Mouse (Mus musculus) limb, embryonic 13.5 days (tissue): ENCODE measurements at regions not wholly inside any gene's neighbourhood (a gene's known extent, or its start where the extent isn't known, plus 50 kb on each side); places are given as distances from the start of the nearest gene placed in this dataset.
A peak's percentile ranks its signal among the peaks of the same experiment; 100 is the strongest.
"Not testable (repeated sequence)": the region's sequence is repeated elsewhere in the genome, so short reads cannot be mapped to it uniquely, and the experiment has no call there.

Experiments
- ATAC-seq: fragments of 200-750 bp; cut with Nextera tagmentation; 2 replicates; pipeline ENCODE4 v1.8.0; 2017; ENCODE audit warnings: low read depth, moderate number of reproducible peaks, moderate TSS enrichment; ENCODE audit not compliant: low FRiP score
- H3K27ac ChIP-seq: fragments of 300-500 bp; sonication (generic); 2 replicates; pipeline ENCODE4 v1.5.1; 2015; ENCODE audit warnings: inconsistent platforms, mild to moderate bottlenecking, moderate library complexity
- H3K27me3 ChIP-seq: fragments of 300-500 bp; sonication (generic); 2 replicates; pipeline ENCODE4 v1.6.1; 2015; ENCODE audit warnings: mild to moderate bottlenecking, inconsistent platforms
- H3K36me3 ChIP-seq: fragments of 300-500 bp; sonication (generic); 2 replicates; pipeline ENCODE4 v1.6.1; 2015; ENCODE audit warnings: inconsistent platforms, mild to moderate bottlenecking, moderate library complexity
- H3K4me1 ChIP-seq: fragments of 300-500 bp; sonication (generic); 2 replicates; pipeline ENCODE4 v1.6.1; 2015; ENCODE audit warnings: inconsistent platforms
- H3K4me2 ChIP-seq: fragments of 300-500 bp; sonication (generic); replicated peaks from 2 replicates; pipeline ENCODE4 v1.6.1; 2015; ENCODE audit warnings: inconsistent platforms, mild to moderate bottlenecking, moderate library complexity
- H3K4me3 ChIP-seq: fragments of 300-500 bp; sonication (generic); 2 replicates; pipeline ENCODE4 v1.5.1; 2015; ENCODE audit warnings: moderate library complexity, mild to moderate bottlenecking, inconsistent platforms
- H3K9ac ChIP-seq: fragments of 300-500 bp; sonication (generic); 2 replicates; pipeline ENCODE4 v1.6.1; 2015; ENCODE audit warnings: mild to moderate bottlenecking, inconsistent platforms
- H3K9me3 ChIP-seq: fragments of 300-500 bp; sonication (generic); 2 replicates; pipeline ENCODE4 v1.6.1; 2016; ENCODE audit warnings: inconsistent platforms
- WGBS: fragments of 180-500 bp; shearing (Covaris S2); methylation state at CpG from one replicate; pipeline ENCODE4 v1.1.7; 2015; 5-methylcytosine and 5-hydroxymethylcytosine counted together

- H3K4me2 ChIP-seq, result no peak overlapping the region
- no peak overlapping the region for H3K27ac ChIP-seq
- H3K4me3 ChIP-seq, result no peak overlapping the region
- H3K27me3 ChIP-seq, result no peaks in the 10 kb centered on the region
- no peaks in the 10 kb centered on the region for H3K4me1 ChIP-seq
- WGBS, result 71% methylated on average over 3 of the region's 3 CpGs
- no peaks in the 10 kb centered on the region for H3K36me3 ChIP-seq
- no peaks in the 10 kb centered on the region for H3K9me3 ChIP-seq
- no peak overlapping the region for H3K9ac ChIP-seq
- ATAC-seq, result no peak
Measured at GRCm38 (mm10) chr3:56964156-56964555, 337.6 kb downstream of the Tm4sf1 start.

GRCm38 (mm10) chr3:56963251-56963650, 338.5 kb downstream of the Tm4sf1 start:
- Histone ChIP-seq H3K4me3 (no peak overlapping the region), H3K4me2 (no peak overlapping the region), H3K9ac (no peak overlapping the region), H3K9me3 (no peaks in the 10 kb centered on the region), H3K4me1 (no peaks in the 10 kb centered on the region), H3K36me3 (no peaks in the 10 kb centered on the region), H3K27ac (no peak overlapping the region), H3K27me3 (no peaks in the 10 kb centered on the region)
- no peak for ATAC-seq
- 77% methylated on average over 3 of the region's 3 CpGs for WGBS

- Histone ChIP-seq H3K4me1 (no peaks in the 10 kb centered on the region), H3K27me3 (no peaks in the 10 kb centered on the region), H3K9me3 (no peaks in the 10 kb centered on the region), H3K4me2 (no peak overlapping the region), H3K9ac (no peak overlapping the region), H3K4me3 (no peak overlapping the region), H3K27ac (no peak overlapping the region), H3K36me3 (no peaks in the 10 kb centered on the region)
- no peak for ATAC-seq
- 59% methylated on average over 3 of the region's 3 CpGs for WGBS
Measured at GRCm38 (mm10) chr3:56962248-56963013, 339.4 kb downstream of the Tm4sf1 start.

- Histone ChIP-seq H3K9ac (no peak overlapping the region), H3K27me3 (no peaks in the 10 kb centered on the region), H3K4me1 (0 out of 2 replicates have a peak, but pooled peaks cover 12% of the 10 kb centered on the region), H3K27ac (no peak overlapping the region), H3K9me3 (no peaks in the 10 kb centered on the region), H3K36me3 (no peaks in the 10 kb centered on the region), H3K4me3 (no peak overlapping the region), H3K4me2 (no peak overlapping the region)
- ATAC-seq, result no peak
- WGBS, result 93% methylated on average over 2 of the region's 2 CpGs
Measured at GRCm38 (mm10) chr3:56956978-56957377, 344.8 kb downstream of the Tm4sf1 start.

GRCm38 (mm10) chr3:56955799-56956121, 346.0 kb downstream of the Tm4sf1 start:
- 0 out of 2 replicates have a peak, but pooled peaks cover 12% of the 10 kb centered on the region for H3K4me1 ChIP-seq
- H3K4me2 ChIP-seq, result no peak overlapping the region
- no peak overlapping the region for H3K27ac ChIP-seq
- no peak for ATAC-seq
- WGBS, result 50% methylated on average over 2 of the region's 2 CpGs
- no peak overlapping the region for H3K9ac ChIP-seq
- H3K36me3 ChIP-seq, result no peaks in the 10 kb centered on the region
- H3K4me3 ChIP-seq, result no peak overlapping the region
- no peaks in the 10 kb centered on the region for H3K9me3 ChIP-seq
- H3K27me3 ChIP-seq, result no peaks in the 10 kb centered on the region

GRCm38 (mm10) chr3:56955098-56955798, 346.5 kb downstream of the Tm4sf1 start:
- H3K9ac ChIP-seq, result no peak overlapping the region
- no peaks in the 10 kb centered on the region for H3K36me3 ChIP-seq
- H3K4me3 ChIP-seq, result no peak overlapping the region
- ATAC-seq, result peak; percentile 82; the same call in 1 of the 2 replicates
- no peaks in the 10 kb centered on the region for H3K27me3 ChIP-seq
- WGBS, result 48% methylated on average over 7 of the region's 7 CpGs
- H3K9me3 ChIP-seq, result no peaks in the 10 kb centered on the region
- no peak overlapping the region for H3K27ac ChIP-seq
- H3K4me1 ChIP-seq, result 0 out of 2 replicates have a peak, but pooled peaks cover 12% of the 10 kb centered on the region
- H3K4me2 ChIP-seq, result no peak overlapping the region

- not testable (repeated sequence) for H3K4me3 ChIP-seq, H3K27me3 ChIP-seq, H3K36me3 ChIP-seq, H3K9me3 ChIP-seq, H3K4me1 ChIP-seq, ATAC-seq, H3K4me2 ChIP-seq, H3K27ac ChIP-seq, H3K9ac ChIP-seq
- WGBS, result no CpG with 5 or more reads among the region's 1 CpGs
Measured at GRCm38 (mm10) chr3:56942557-56942956, 359.2 kb downstream of the Tm4sf1 start.

- H3K4me3 ChIP-seq, result not testable (repeated sequence)
Measured at GRCm38 (mm10) chr3:56928940-56929339, 372.8 kb downstream of the Tm4sf1 start.

GRCm38 (mm10) chr3:56898491-56898890, 403.3 kb downstream of the Tm4sf1 start:
- Histone ChIP-seq H3K4me3 (no peak overlapping the region), H3K27me3 (no peaks in the 10 kb centered on the region), H3K4me2 (no peak overlapping the region), H3K9me3 (no peaks in the 10 kb centered on the region), H3K27ac (no peak overlapping the region), H3K36me3 (no peaks in the 10 kb centered on the region), H3K9ac (no peak overlapping the region), H3K4me1 (no peaks in the 10 kb centered on the region)
- WGBS, result 89% methylated on average over 2 of the region's 2 CpGs
- no peak for ATAC-seq

More at GRCm38 (mm10) chr3:56928940-56929339, 372.8 kb downstream of the Tm4sf1 start:
- H3K27me3 ChIP-seq, H3K36me3 ChIP-seq, H3K4me1 ChIP-seq, H3K9me3 ChIP-seq, ATAC-seq, H3K9ac ChIP-seq, H3K27ac ChIP-seq, H3K4me2 ChIP-seq: not testable (repeated sequence)
- WGBS, result 83% methylated on average over 1 of the region's 2 CpGs

- H3K27me3 ChIP-seq, result no peaks in the 10 kb centered on the region
- no peaks in the 10 kb centered on the region for H3K4me1 ChIP-seq
- H3K9ac ChIP-seq, result no peak overlapping the region
- no peak overlapping the region for H3K27ac ChIP-seq
- ATAC-seq, result no peak
- no peaks in the 10 kb centered on the region for H3K9me3 ChIP-seq
- H3K36me3 ChIP-seq, result no peaks in the 10 kb centered on the region
- H3K4me3 ChIP-seq, result no peak overlapping the region
- H3K4me2 ChIP-seq, result no peak overlapping the region
- 87% methylated on average over 4 of the region's 4 CpGs for WGBS
Measured at GRCm38 (mm10) chr3:56877062-56877461, 424.7 kb downstream of the Tm4sf1 start.

- Histone ChIP-seq H3K4me3 (no peak overlapping the region), H3K9ac (no peak overlapping the region), H3K4me2 (no peak overlapping the region), H3K36me3 (no peaks in the 10 kb centered on the region), H3K27me3 (no peaks in the 10 kb centered on the region), H3K9me3 (no peaks in the 10 kb centered on the region), H3K4me1 (0 out of 2 replicates have a peak, but pooled peaks cover 3% of the 10 kb centered on the region), H3K27ac (no peak overlapping the region)
- ATAC-seq, result no peak
- 48% methylated on average over 1 of the region's 1 CpGs for WGBS
Measured at GRCm38 (mm10) chr3:56863591-56863990, 438.2 kb downstream of the Tm4sf1 start.

GRCm38 (mm10) chr3:56859841-56860240, 441.9 kb downstream of the Tm4sf1 start:
- ATAC-seq, result no peak
- no peak overlapping the region for H3K4me3 ChIP-seq
- 48% methylated on average over 9 of the region's 9 CpGs for WGBS
- H3K9ac ChIP-seq, result no peak overlapping the region
- no peak overlapping the region for H3K27ac ChIP-seq
- H3K9me3 ChIP-seq, result no peaks in the 10 kb centered on the region
- H3K36me3 ChIP-seq, result no peaks in the 10 kb centered on the region
- 0 out of 2 replicates have a peak, but pooled peaks cover 3% of the 10 kb centered on the region for H3K4me1 ChIP-seq
- H3K4me2 ChIP-seq, result no peak overlapping the region
- H3K27me3 ChIP-seq, result no peaks in the 10 kb centered on the region

GRCm38 (mm10) chr3:56845462-56845770, 456.4 kb downstream of the Tm4sf1 start:
- 89% methylated on average over 1 of the region's 1 CpGs for WGBS
- Histone ChIP-seq H3K4me3 (no peak overlapping the region), H3K4me2 (no peak overlapping the region), H3K9me3 (no peaks in the 10 kb centered on the region), H3K9ac (no peak overlapping the region), H3K4me1 (no peaks in the 10 kb centered on the region), H3K27me3 (no peaks in the 10 kb centered on the region), H3K36me3 (no peaks in the 10 kb centered on the region), H3K27ac (no peak overlapping the region)
- ATAC-seq, result no peak
